Mouse (Mus musculus) left cerebral cortex, adult 9 months (tissue): ENCODE measurements around the gene Gm17268.

Experiments used
- DNase-seq, 2 experiments: peaks; one replicate each; pipeline ENCODE4 v3.0.0; 2022; ENCODE audit warnings: low spot score in 2 of 2

Gene Gm17268

GRCm38 (mm10) chr11:82038535-82038934 is at the start of gene Gm17268:
Gene Gm17268, minus strand, starts transcription at chr11:82038562.
- DNase-seq = no peak

DNA sequence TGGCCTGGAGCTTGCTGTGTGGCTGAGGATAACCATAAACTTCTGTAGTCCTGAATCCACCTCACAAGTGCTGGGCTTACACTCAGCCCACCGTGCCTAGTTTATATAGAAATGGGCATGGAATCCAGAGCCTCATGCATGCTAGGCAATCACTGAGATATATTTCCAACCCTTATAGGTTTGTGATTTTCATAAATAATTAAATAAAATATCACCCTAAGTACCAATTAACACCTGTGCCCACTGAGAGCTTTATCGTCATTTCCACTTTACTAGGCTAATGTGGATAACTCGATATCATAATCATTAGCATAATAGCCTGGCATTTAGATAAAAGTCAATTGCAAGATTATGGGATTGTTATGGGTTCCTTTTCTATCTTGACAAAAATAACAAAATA is 46.0 kb upstream of the Gm17268 start:
- DNase-seq = no peak

GRCm38 (mm10) chr11:82080865-82081264 is 42.5 kb upstream of the Gm17268 start:
- no peak for DNase-seq

GRCm38 (mm10) chr11:82078136-82078730 is 39.9 kb upstream of the Gm17268 start:
- no peak for DNase-seq

GRCm38 (mm10) chr11:82077031-82077430 is 38.7 kb upstream of the Gm17268 start:
- no peak for DNase-seq

DNA sequence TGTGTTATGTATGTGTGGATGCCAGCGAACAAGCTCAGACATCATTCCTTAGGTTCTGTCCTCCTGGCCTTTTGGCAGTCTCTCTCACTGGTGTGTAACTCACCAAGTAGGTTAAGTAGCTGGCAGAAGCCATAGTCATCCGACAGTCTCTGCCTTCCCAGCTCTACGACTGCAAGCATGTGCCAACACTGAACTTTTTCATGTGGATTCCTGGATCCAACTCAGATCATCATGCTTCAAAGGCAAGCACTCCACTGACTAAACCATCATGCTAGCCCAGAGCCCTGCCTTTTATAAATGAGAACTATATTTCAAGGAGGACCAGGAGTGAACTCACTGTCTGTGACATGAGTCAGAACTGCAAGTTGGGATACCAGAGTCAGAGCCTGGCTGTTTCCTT is 35.3 kb upstream of the Gm17268 start:
- DNase-seq = no peak

GRCm38 (mm10) chr11:82072984-82073383 is 34.6 kb upstream of the Gm17268 start:
- no peak for DNase-seq

DNA sequence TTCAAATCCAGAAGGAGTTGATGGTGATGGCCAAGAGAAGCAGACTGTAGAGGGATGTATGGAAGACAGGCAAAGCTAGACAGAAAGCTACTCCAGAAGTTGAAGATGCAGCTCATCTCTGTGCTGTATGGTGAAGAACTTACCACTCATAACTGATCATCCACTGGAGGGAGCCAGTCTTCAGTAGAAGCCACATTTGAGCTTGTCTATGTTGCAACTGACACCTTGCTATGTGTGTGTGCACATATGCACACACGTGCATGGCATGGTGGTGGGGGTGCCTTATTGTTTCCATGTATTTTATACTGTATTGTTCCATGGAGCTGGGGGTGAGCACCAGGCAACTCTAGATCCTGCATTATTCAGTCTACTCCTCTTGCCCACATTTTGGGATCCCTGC is 34.0 kb upstream of the Gm17268 start:
- no peak for DNase-seq

- DNase-seq = no peak
Measured at GRCm38 (mm10) chr11:82071076-82071475, 32.7 kb upstream of the Gm17268 start.

- no peak for DNase-seq
Measured at GRCm38 (mm10) chr11:82066953-82067571, 28.7 kb upstream of the Gm17268 start.

- DNase-seq = no peak
Measured at GRCm38 (mm10) chr11:82063454-82063853, 25.1 kb upstream of the Gm17268 start.

DNA sequence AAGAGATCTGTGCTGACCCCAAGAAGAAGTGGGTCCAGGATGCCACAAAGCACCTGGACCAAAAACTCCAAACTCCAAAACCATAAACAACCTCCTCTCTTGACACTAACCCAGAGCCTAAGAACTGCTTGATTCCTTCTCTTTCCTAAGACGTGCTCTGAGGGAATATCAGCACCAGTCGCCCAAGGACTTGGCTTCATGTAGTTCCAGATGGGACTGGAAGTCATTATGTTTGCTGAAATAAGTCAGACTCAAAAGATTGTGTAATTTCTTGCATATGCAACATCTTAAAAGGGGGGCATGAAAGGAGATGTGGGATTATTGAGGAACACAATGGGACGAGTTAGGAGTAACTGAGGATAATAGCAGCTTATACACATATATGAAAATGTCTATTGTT is 23.9 kb upstream of the Gm17268 start:
- no peak for DNase-seq

DNA sequence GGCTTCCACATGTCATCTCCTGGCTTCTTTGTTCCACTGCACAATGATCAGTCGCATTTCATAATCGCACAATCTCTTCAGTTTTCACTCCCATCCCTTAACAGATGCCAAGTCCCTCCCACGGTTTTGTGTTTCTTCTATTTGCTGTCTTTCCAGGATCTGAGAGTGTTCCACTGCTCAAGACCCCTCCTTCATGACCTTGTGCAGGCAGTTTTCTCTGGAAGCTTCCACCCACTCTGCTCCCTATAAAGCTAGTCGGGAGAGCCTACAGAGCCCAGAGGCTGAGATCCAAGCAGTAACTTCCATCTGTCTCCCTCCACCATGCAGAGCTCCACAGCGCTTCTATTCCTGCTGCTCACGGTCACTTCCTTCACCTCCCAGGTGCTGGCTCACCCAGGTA is 19.3 kb upstream of the Gm17268 start, which contains the start of gene Ccl11:
TSS of gene Ccl11 (plus strand) at position 178 of the 400 bp plus-strand sequence.
- DNase-seq = peak; percentile 9 to 22

GRCm38 (mm10) chr11:82053849-82054248 is 15.5 kb upstream of the Gm17268 start:
- DNase-seq = no peak

- peak in 1 of 2 experiments; percentile 23 for DNase-seq
Measured at GRCm38 (mm10) chr11:82047746-82048415, 9.5 kb upstream of the Gm17268 start.

GRCm38 (mm10) chr11:82045471-82045870 is 7.1 kb upstream of the Gm17268 start, which contains the start of gene Ccl7:
Gene Ccl7, plus strand, starts transcription at chr11:82045712.
- no peak for DNase-seq

GRCm38 (mm10) chr11:82041671-82042080 is 3.3 kb upstream of the Gm17268 start:
- no peak for DNase-seq

DNA sequence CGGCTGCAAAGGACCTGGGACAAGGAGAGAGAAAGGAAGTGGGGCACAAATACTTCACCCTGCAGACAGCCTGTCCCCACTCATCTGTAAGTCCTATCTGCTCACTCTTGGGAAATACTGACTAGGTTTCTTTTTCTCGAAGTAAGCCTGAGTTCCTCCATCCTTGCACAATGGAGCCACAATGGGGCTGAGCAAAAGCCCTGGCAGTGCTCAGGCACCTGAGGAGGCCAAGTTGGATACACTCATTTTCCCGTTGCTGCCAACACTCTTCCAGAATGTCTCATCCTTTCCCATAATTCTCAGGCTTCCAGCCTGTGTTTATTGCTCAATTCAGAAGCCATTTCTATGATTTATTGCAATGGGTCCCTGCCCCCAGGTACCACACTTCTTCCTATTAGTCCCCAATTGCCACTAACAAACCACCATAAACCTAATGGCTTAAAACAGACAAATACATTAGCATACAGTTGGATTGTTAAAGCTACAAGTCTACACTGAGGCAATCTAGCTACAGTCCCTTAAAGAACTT is 834 bp upstream of the Gm17268 start:
- no peak for DNase-seq

- DNase-seq = no peak
Measured at GRCm38 (mm10) chr11:82035857-82036256, 2.5 kb downstream of the Gm17268 start.

DNA sequence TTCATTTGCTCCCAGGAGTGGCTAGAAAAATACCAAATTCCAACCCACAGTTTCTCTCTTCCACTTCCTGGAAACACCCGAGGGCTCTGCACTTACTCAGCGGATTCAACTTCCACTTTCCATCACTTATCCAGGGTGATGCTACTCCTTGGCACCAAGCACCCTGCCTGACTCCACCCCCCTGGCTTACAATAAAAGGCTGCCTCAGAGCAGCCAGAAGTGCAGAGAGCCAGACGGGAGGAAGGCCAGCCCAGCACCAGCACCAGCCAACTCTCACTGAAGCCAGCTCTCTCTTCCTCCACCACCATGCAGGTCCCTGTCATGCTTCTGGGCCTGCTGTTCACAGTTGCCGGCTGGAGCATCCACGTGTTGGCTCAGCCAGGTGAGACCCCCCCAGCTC is 3.0 kb downstream of the Gm17268 start, which contains the start of gene Ccl2:
TSS of gene Ccl2 (plus strand) at position 216 of the 400 bp plus-strand sequence.
- DNase-seq = peak; percentile 37 to 76

- DNase-seq = no peak
Measured at GRCm38 (mm10) chr11:82034446-82034845, 3.9 kb downstream of the Gm17268 start.

GRCm38 (mm10) chr11:82032678-82033344 is 5.6 kb downstream of the Gm17268 start:
- DNase-seq = no peak
